Mouse (Mus musculus) MEL (cell line): ENCODE data around the gene Clec3b.

Source experiments
- POLR2A ChIP-seq, 2 experiments: IDR thresholded peaks; 2 replicates each; pipeline ENCODE4 v1.6.1; 2011 to 2012; ENCODE audit warnings: low read length in 2 of 2, mild to moderate bottlenecking in 2 of 2, control low read depth in 1 of 2, improper control_type of control experiment in 1 of 2, low read depth in 1 of 2, moderate library complexity in 1 of 2; ENCODE audit not compliant: control insufficient read depth in 1 of 2, insufficient read depth in 1 of 2, poor library complexity in 1 of 2
- SMC3 ChIP-seq: IDR thresholded peaks from 2 replicates; pipeline ENCODE4 v1.6.1; 2011; ENCODE audit warnings: low read depth, low read length, improper control_type of control experiment
- USF1 ChIP-seq: IDR thresholded peaks from 2 replicates; pipeline ENCODE4 v1.6.1; 2014; ENCODE audit warnings: low read depth, mild to moderate bottlenecking, inconsistent platforms, low read length, improper control_type of control experiment, moderate library complexity
- ZMIZ1 ChIP-seq: IDR thresholded peaks from 2 replicates; pipeline ENCODE4 v1.6.1; 2012; ENCODE audit warnings: low read depth, mild to moderate bottlenecking, inconsistent platforms, low read length, improper control_type of control experiment, moderate library complexity

GRCm38 (mm10) chr9:123132994-123133393 lies 17.8 kb upstream of the Clec3b start:
- TF ChIP-seq POLR2A (IDR thresholded peaks at IDR 0.05; ENCODE audit: control insufficient read depth in 1 of 2, insufficient read depth in 1 of 2, low read depth in 1 of 2, low read length in 2 of 2, poor library complexity in 1 of 2) (no peak), ZMIZ1 (no peak), SMC3 (no peak), USF1 (no peak)
